Mouse (Mus musculus): Measurements from ENCODE around the gene Bspry.

Gene Bspry

GRCm38 (mm10) chr4:62480709-62481605 lies 1.1 kb downstream of the Bspry start:
- DNase-seq (ENCODE audit: low spot score), result no peak

- DNase-seq (ENCODE audit: low spot score), result no peak
These were observed 5.1 kb downstream of the Bspry start for GRCm38 (mm10) chr4:62484928-62485327.

GRCm38 (mm10) chr4:62485450-62486161 lies 5.8 kb downstream of the Bspry start:
- DNase-seq (ENCODE audit: low spot score), result no peak

- DNase-seq (ENCODE audit: low spot score), result no peak
These were observed 6.4 kb downstream of the Bspry start for GRCm38 (mm10) chr4:62486162-62486696.

GRCm38 (mm10) chr4:62487172-62487571 lies 7.3 kb downstream of the Bspry start:
- DNase-seq (ENCODE audit: low spot score), result no peak

GRCm38 (mm10) chr4:62487914-62488313 lies 8.1 kb downstream of the Bspry start:
- DNase-seq (ENCODE audit: low spot score), result no peak

GRCm38 (mm10) chr4:62492682-62493081 lies 12.8 kb downstream of the Bspry start:
- no peak for DNase-seq (ENCODE audit: low spot score)

- no peak for DNase-seq (ENCODE audit: low spot score)
These were observed 14.4 kb downstream of the Bspry start for GRCm38 (mm10) chr4:62494230-62494629.

- DNase-seq (ENCODE audit: low spot score), result no peak
These were observed 16.1 kb downstream of the Bspry start for GRCm38 (mm10) chr4:62495946-62496345.

- DNase-seq (ENCODE audit: low spot score), result peak; percentile 71
These were observed 17.0 kb downstream of the Bspry start for GRCm38 (mm10) chr4:62496815-62497214.

GRCm38 (mm10) chr4:62500799-62501198 lies 20.9 kb downstream of the Bspry start:
- no peak for DNase-seq (ENCODE audit: low spot score)

- DNase-seq (ENCODE audit: low spot score), result no peak
These were observed 21.7 kb downstream of the Bspry start for GRCm38 (mm10) chr4:62501534-62501933.

- peak; percentile 88 for DNase-seq (ENCODE audit: low spot score)
These were observed 22.3 kb downstream of the Bspry start for GRCm38 (mm10) chr4:62501964-62502732.

GRCm38 (mm10) chr4:62502969-62503368 lies 23.1 kb downstream of the Bspry start:
- DNase-seq (ENCODE audit: low spot score), result no peak

- DNase-seq (ENCODE audit: low spot score), result no peak
These were observed 23.6 kb downstream of the Bspry start, which contains the start of gene Hdhd3 for GRCm38 (mm10) chr4:62503374-62503970. TSS of gene Hdhd3 (minus strand) at chr4:62503467.

- DNase-seq (ENCODE audit: low spot score), result no peak
These were observed 26.1 kb downstream of the Bspry start for GRCm38 (mm10) chr4:62505991-62506390.

GRCm38 (mm10) chr4:62506798-62507197 lies 26.9 kb downstream of the Bspry start:
- no peak for DNase-seq (ENCODE audit: low spot score)

GRCm38 (mm10) chr4:62508839-62509238 lies 29.0 kb downstream of the Bspry start:
- peak; percentile 76 for DNase-seq (ENCODE audit: low spot score)

GRCm38 (mm10) chr4:62509946-62510345 lies 30.1 kb downstream of the Bspry start:
- peak; percentile 81 for DNase-seq (ENCODE audit: low spot score)

- DNase-seq (ENCODE audit: low spot score), result no peak
These were observed 34.2 kb downstream of the Bspry start for GRCm38 (mm10) chr4:62513998-62514506.

- DNase-seq (ENCODE audit: low spot score), result peak; percentile 70
These were observed 35.1 kb downstream of the Bspry start for GRCm38 (mm10) chr4:62514995-62515394.
